Mouse (Mus musculus): ENCODE results near the gene Dnajc6.

DNA sequence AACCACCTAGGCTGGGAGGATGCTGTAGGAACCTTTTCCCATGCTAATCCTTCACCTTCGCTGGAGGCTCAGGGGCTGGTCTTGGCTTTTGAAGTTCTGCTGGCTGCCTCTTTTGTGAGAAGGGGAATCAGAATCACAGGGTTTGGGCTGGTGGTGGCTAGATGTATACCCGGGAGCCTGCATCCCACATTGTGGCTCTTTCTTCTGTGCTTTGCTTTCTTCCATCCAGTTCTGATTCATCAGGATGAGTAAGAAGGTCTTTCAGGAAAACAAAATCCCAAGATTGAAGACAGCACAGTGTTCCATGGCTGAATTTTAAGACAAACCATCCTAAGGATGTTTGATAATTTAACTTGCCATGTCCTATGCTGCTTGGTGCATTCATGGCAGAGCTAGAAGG lies 123.8 kb downstream of the Dnajc6 start:
- no peak for TF ChIP-seq CTCF (IDR thresholded peaks at IDR 0.05; ENCODE audit: borderline replicate concordance, insufficient read depth, low read depth, low read length)
- no peak for TF ChIP-seq POLR2A (IDR thresholded peaks at IDR 0.05; ENCODE audit: borderline replicate concordance, insufficient read depth, low read length)

All from cerebellum, adult 2 months (tissue).